17 mouse cellular contexts compared by ENCODE assay signal in the genomic region with DNA sequence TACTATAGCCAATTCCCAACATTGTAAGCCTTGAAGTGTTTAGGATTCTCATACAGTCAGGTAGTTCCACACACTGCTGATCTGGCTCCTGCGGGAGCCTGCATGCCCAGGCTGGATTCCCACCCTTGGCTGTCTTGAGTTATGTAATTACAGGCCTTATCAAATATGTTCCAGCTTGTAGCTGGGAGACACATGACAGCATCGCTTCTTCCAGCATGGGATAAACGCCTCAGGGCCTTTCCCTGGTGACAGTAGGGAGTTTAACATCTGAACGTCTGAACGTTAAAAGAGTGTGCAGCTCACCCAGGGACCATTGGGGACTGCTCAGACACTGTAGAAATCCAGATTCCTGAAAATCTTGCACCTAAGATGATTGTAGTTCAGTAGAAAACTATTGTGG. TPM values are rescaled to one million over a fixed set of nuclear protein-coding genes. Genes with fewer than 3 reads are reported as not detected.
DNase-seq lines count a peak whose midpoint lies in the region; ATAC-seq and TF ChIP-seq lines count a peak whose summit lies in the region.
"Had no signal": no experiment of that assay in that cellular context is flagged by ENCODE, and none has a peak within 500 bp of the region (broad histone marks: within the 10 kb centered on the region; RNA-seq: fewer than 3 reads in every experiment).

No protein-coding gene starts in this region.

- no peak overlapping the region for H3K9ac ChIP-seq in limb, embryonic 14.5 days (ENCODE audit: low read depth, low read length, severe bottlenecking)
- H3K9ac ChIP-seq: hindbrain, embryonic 15.5 days; midbrain, embryonic 12.5 days had no signal

- no peak for ATAC-seq in limb, embryonic 14.5 days (ENCODE audit: low FRiP score, low read depth)

- H3K36me3 ChIP-seq in limb, embryonic 14.5 days (ENCODE audit: control insufficient read depth, insufficient read depth, low read length): peaks cover 53% of the 10 kb centered on the region
- peaks cover 89% of the 10 kb centered on the region for H3K36me3 ChIP-seq in limb, embryonic 10.5 days

- DNase-seq in gastrocnemius, adult 18-20 months (ENCODE audit: low spot score): peak; percentile 3
- DNase-seq in gastrocnemius, postnatal 36 days: no peak
- peak; percentile 34 for DNase-seq in limb, embryonic 14.5 days (ENCODE audit: low spot score)
- no peak for DNase-seq in limb, embryonic 10.5 days (ENCODE audit: low spot score)
- peak; percentile 19 for DNase-seq in forelimb bud, embryonic 11.5 days (ENCODE audit: low read depth, low spot score)
- peak; percentile 27 to 38 for DNase-seq in heart, postnatal 10 days
- DNase-seq in adrenal gland, adult 2 months: no peak
- DNase-seq in frontal cortex, postnatal 25 days (ENCODE audit: low spot score in 2 of 2): no peak
- DNase-seq: cerebellum, postnatal 25 days; kidney, adult 2 months; kidney, postnatal 4 days; lung, adult 2 months; thymus, adult 18-20 months had no signal

- H3K27me3 ChIP-seq in limb, embryonic 14.5 days (ENCODE audit: control insufficient read depth, insufficient read depth, low read length): no peaks in the 10 kb centered on the region
- no peaks in the 10 kb centered on the region for H3K27me3 ChIP-seq in limb, embryonic 10.5 days (ENCODE audit: low read depth, poor library complexity, severe bottlenecking)
- H3K27me3 ChIP-seq: CH12.LX; hindbrain, embryonic 15.5 days; midbrain, embryonic 12.5 days had no signal

- H3K27ac ChIP-seq in limb, embryonic 14.5 days (replicated peaks; ENCODE audit: low read depth, low read length): no peak overlapping the region
- no peak overlapping the region for H3K27ac ChIP-seq in limb, embryonic 10.5 days
- H3K27ac ChIP-seq: hindbrain, embryonic 15.5 days; macrophage; midbrain, embryonic 12.5 days had no signal

- no peak overlapping the region for H3K4me3 ChIP-seq in limb, embryonic 14.5 days (replicated peaks; ENCODE audit: low read length)
- H3K4me3 ChIP-seq in limb, embryonic 10.5 days: no peak overlapping the region
- H3K4me3 ChIP-seq: hindbrain, embryonic 15.5 days; midbrain, embryonic 12.5 days had no signal

- H3K4me2 ChIP-seq in limb, embryonic 14.5 days (replicated peaks; ENCODE audit: low read depth, low read length, severe bottlenecking): no peak overlapping the region
- H3K4me2 ChIP-seq: hindbrain, embryonic 15.5 days; midbrain, embryonic 12.5 days had no signal

- intact Hi-C loops in gastrocnemius, postnatal 36 days (cut with DNase I): no loop called here
- intact Hi-C loops in heart, postnatal 10 days (cut with DNase I): no loop called here

- TF ChIP-seq POLR2A in limb, embryonic 14.5 days (IDR thresholded peaks at IDR 0.05; ENCODE audit: borderline replicate concordance, extremely low read depth, insufficient read depth, insufficient read length): no peak

- no peaks in the 10 kb centered on the region for H3K9me3 ChIP-seq in limb, embryonic 14.5 days (ENCODE audit: control insufficient read depth, low read length)
- H3K9me3 ChIP-seq in limb, embryonic 10.5 days (replicated peaks): no peaks in the 10 kb centered on the region
- H3K9me3 ChIP-seq: hindbrain, embryonic 15.5 days; midbrain, embryonic 12.5 days had no signal

- 72% methylated on average over 5 of the region's 5 CpGs for WGBS in limb, embryonic 14.5 days
- WGBS in limb, embryonic 10.5 days: 85% methylated on average over 5 of the region's 5 CpGs

- H3K4me1 ChIP-seq in limb, embryonic 14.5 days (ENCODE audit: control insufficient read depth, insufficient read depth, low read length): no peaks in the 10 kb centered on the region
- H3K4me1 ChIP-seq in limb, embryonic 10.5 days: no peaks in the 10 kb centered on the region

RNA-seq across cellular contexts. Expression of a gene that starts 28.1 kb away (rescaled TPM):
- total RNA-seq in gastrocnemius, adult 18-20 months (2021): 10 to 100 TPM; 10.8 to 11.2 TPM
- 1 to 10 TPM; 8.8 to 9.8 TPM for total RNA-seq in gastrocnemius, postnatal 36 days (2021)
- 23.1 and 25.5 TPM in 2 replicates for polyA plus RNA-seq in limb, embryonic 14.5 days (2012; rRNA removed)
- 29.7 and 30.0 TPM in 2 replicates for polyA plus RNA-seq in limb, embryonic 14.5 days (2014; fragmentation: Nextera tagmentation; extraction: Ambion mirVana)
- polyA plus RNA-seq in limb, embryonic 10.5 days (2016; fragmentation: Nextera tagmentation; extraction: Ambion mirVana): 27.1 and 32.2 TPM in 2 replicates
- total RNA-seq in heart, postnatal 10 days (2021): 10 to 100 TPM; 14.7 to 15.6 TPM
- 10 to 100 TPM; 19.9 to 22.2 TPM for total RNA-seq in adrenal gland, adult 2 months (2021)
- 11.3 and 11.4 TPM in 2 replicates for polyA plus RNA-seq in adrenal gland, adult 2 months (2012; rRNA removed)

RNA-seq across cellular contexts. Expression of a gene that starts 36.2 kb away (rescaled TPM):
- 100 to 1,000 TPM; 160 to 163 TPM for total RNA-seq in gastrocnemius, adult 18-20 months (2021)
- total RNA-seq in gastrocnemius, postnatal 36 days (2021): 100 to 1,000 TPM; 141 to 150 TPM
- polyA plus RNA-seq in limb, embryonic 14.5 days (2012; rRNA removed): 63.7 and 71.4 TPM in 2 replicates
- polyA plus RNA-seq in limb, embryonic 14.5 days (2014; fragmentation: Nextera tagmentation; extraction: Ambion mirVana): 38.6 and 39.1 TPM in 2 replicates
- 39.0 and 40.2 TPM in 2 replicates for polyA plus RNA-seq in limb, embryonic 10.5 days (2016; fragmentation: Nextera tagmentation; extraction: Ambion mirVana)
- 100 to 1,000 TPM in 1 of 2 experiments, 10 to 100 TPM in 1; 92.4 to 108 TPM for total RNA-seq in heart, postnatal 10 days (2021)
- 100 to 1,000 TPM; 130 to 135 TPM for total RNA-seq in adrenal gland, adult 2 months (2021)
- 65.0 and 75.7 TPM in 2 replicates for polyA plus RNA-seq in adrenal gland, adult 2 months (2012; rRNA removed)

RNA-seq across cellular contexts. Expression of a gene that starts 38.0 kb away (rescaled TPM):
- total RNA-seq in gastrocnemius, adult 18-20 months (2021): under 1 TPM in 1 of 2 experiments, not detected in 1; 0.31 TPM
- total RNA-seq in gastrocnemius, postnatal 36 days (2021): not detected
- 3.6 and 4.2 TPM in 2 replicates for polyA plus RNA-seq in limb, embryonic 14.5 days (2012; rRNA removed)
- polyA plus RNA-seq in limb, embryonic 14.5 days (2014; fragmentation: Nextera tagmentation; extraction: Ambion mirVana): 5.5 and 6.1 TPM in 2 replicates
- polyA plus RNA-seq in limb, embryonic 10.5 days (2016; fragmentation: Nextera tagmentation; extraction: Ambion mirVana): 5.8 and 8.4 TPM in 2 replicates
- 1 to 10 TPM; 1.0 to 1.2 TPM for total RNA-seq in heart, postnatal 10 days (2021)
- total RNA-seq in adrenal gland, adult 2 months (2021): 1 to 10 TPM in 1 of 2 experiments, under 1 TPM in 1; 0.86 to 1.1 TPM
- 1.7 and 2.3 TPM in 2 replicates for polyA plus RNA-seq in adrenal gland, adult 2 months (2012; rRNA removed)
- polyA plus RNA-seq: macrophage had no signal

Comparison
In these comparisons a context has a peak if more than half of its experiments do, and no peak if none do; other contexts are left out.
1. DNase-seq: peak in gastrocnemius, adult 18-20 months (single experiment), limb, embryonic 14.5 days (single experiment), forelimb bud, embryonic 11.5 days (single experiment) and heart, postnatal 10 days (2 of 2); none in gastrocnemius, postnatal 36 days (0 of 2), limb, embryonic 10.5 days (single experiment), adrenal gland, adult 2 months (single experiment) and frontal cortex, postnatal 25 days (0 of 2).